Mouse (Mus musculus) neutrophil, adult 83 days (primary cell): ENCODE results near the gene Gm10521. TPM values are rescaled to one million over a fixed set of nuclear protein-coding genes. Genes with fewer than 3 reads are reported as not detected.

Experiments used
- total RNA-seq, 2 experiments: library from RNA; stranded (reverse); gene quantifications; one replicate each; pipeline ENCODE4 v1.2.4; 2023

Gene Gm10521
- total RNA-seq: 10 to 100 TPM; 20.3 to 26.5 TPM

GRCm38 (mm10) chr1:171895364-171895763 is at the start of gene Gm10521:
TSS of gene Gm10521 (plus strand) at chr1:171895664.

GRCm38 (mm10) chr1:171917305-171918039 is 22.0 kb downstream of the Gm10521 start, which contains the start of gene Slamf6:
TSS of gene Slamf6 (plus strand) at chr1:171917515.

Other genes with a start within 250 kb of the Gm10521 start
- 1 to 10 TPM; 2.5 to 2.7 TPM for gene Slamf7, start 242.6 kb upstream of the Gm10521 start, total RNA-seq
- gene Cd48, start 213.7 kb upstream of the Gm10521 start, total RNA-seq: 10 to 100 TPM; 68.5 to 73.3 TPM
- under 1 TPM; 0.24 to 0.37 TPM for gene Slamf1, start 128.5 kb upstream of the Gm10521 start, total RNA-seq
- 100 to 1,000 TPM; 235 to 268 TPM for gene Cd84, start 56.0 kb upstream of the Gm10521 start, total RNA-seq
- gene Slamf6, start 21.9 kb downstream of the Gm10521 start, total RNA-seq: 1 to 10 TPM; 1.9 to 2.5 TPM
- gene Vangl2, start 132.8 kb downstream of the Gm10521 start, total RNA-seq: 1 to 10 TPM; 1.5 to 2.1 TPM
- not detected for gene Nhlh1, start 161.9 kb downstream of the Gm10521 start, total RNA-seq
- 100 to 1,000 TPM; 112 to 123 TPM for gene Copa, start 186.9 kb downstream of the Gm10521 start, total RNA-seq
- 10 to 100 TPM; 82.2 to 85.8 TPM for gene Ncstn, start 187.1 kb downstream of the Gm10521 start, total RNA-seq
- 10 to 100 TPM; 29.5 to 34.0 TPM for gene Pex19, start 231.1 kb downstream of the Gm10521 start, total RNA-seq